Mouse (Mus musculus): ENCODE data around the gene Megf9.

DNA sequence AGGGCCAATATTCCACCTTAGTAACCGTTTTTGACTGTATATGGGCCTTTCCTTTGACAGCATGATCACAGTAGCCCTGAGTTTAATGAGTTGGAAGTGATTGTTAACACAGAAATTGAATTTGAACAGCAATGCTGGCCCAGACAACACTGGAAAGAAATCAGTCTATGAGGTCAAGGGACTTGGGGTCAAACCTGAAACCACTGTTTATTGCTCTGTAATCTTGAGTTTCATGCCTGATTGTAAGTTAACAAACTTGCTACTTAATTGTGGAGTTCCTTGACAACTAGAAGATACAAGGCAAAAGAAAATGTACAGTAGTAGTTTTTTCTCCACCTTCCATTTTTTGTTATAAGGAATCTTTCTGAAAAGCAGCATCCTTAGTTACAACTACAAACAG is 31.0 kb downstream of the Megf9 start:
- TF ChIP-seq EP300 (IDR thresholded peaks at IDR 0.05; ENCODE audit: low read depth) (no peak), CTCF (IDR thresholded peaks at IDR 0.05; ENCODE audit: low read depth) (no peak)

Measured in liver, embryonic 14.5 days (tissue).